Mouse (Mus musculus): ENCODE measurements around the gene Camp. TPM values are rescaled to one million over a fixed set of nuclear protein-coding genes. Genes with fewer than 3 reads are reported as not detected.

The Camp gene
- polyA plus RNA-seq, 1 experiment: not detected

- H3K27ac ChIP-seq (ENCODE audit: insufficient read depth, low read depth, low read length): no peak overlapping the region
- no peak overlapping the region for H3K4me3 ChIP-seq (ENCODE audit: insufficient read depth, low read length)
- TF ChIP-seq CTCF (IDR thresholded peaks at IDR 0.05; ENCODE audit: low read depth, low read length): no peak
- TF ChIP-seq POLR2A (IDR thresholded peaks at IDR 0.05; ENCODE audit: borderline replicate concordance, low read depth, low read length): no peak
- peaks cover 5% of the 10 kb centered on the region; the same call in 1 of the 2 replicates for H3K4me1 ChIP-seq (ENCODE audit: control insufficient read depth, insufficient read depth, low read length)
These were observed 6.5 kb upstream of the Camp start for GRCm38 (mm10) chr9:109855947-109856346.

- H3K4me3 ChIP-seq (ENCODE audit: insufficient read depth, low read length): no peak overlapping the region
- peaks cover 17% of the 10 kb centered on the region for H3K4me1 ChIP-seq (ENCODE audit: control insufficient read depth, insufficient read depth, low read length)
- TF ChIP-seq POLR2A (IDR thresholded peaks at IDR 0.05; ENCODE audit: borderline replicate concordance, low read depth, low read length): no peak
- no peak for TF ChIP-seq CTCF (IDR thresholded peaks at IDR 0.05; ENCODE audit: low read depth, low read length)
- H3K27ac ChIP-seq (ENCODE audit: insufficient read depth, low read depth, low read length): no peak overlapping the region
These were observed 4.9 kb upstream of the Camp start for GRCm38 (mm10) chr9:109854341-109854740.

DNA sequence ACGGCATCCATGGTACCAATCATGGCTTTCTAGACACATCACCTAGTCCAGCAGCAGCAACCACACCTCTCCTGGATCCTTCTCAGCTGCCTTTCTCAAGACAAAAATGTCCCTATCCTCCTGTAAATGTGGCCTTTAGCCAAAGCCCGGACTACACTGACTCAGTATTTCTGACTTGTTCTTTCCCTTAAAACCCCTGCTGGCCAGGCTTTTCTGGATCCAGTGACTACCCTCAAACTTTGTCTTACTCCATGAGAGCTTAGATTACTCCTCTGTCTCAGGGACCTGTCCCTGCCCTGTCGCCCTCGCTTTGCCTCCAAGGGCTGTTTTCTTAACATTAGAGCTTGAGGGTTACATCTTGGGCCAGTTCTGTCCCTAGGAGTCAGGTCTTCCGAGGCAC is 682 bp upstream of the Camp start:
- no peak overlapping the region for H3K27ac ChIP-seq (ENCODE audit: insufficient read depth, low read depth, low read length)
- TF ChIP-seq POLR2A (IDR thresholded peaks at IDR 0.05; ENCODE audit: borderline replicate concordance, low read depth, low read length) (no peak), CTCF (IDR thresholded peaks at IDR 0.05; ENCODE audit: low read depth, low read length) (no peak)
- H3K4me1 ChIP-seq (ENCODE audit: control insufficient read depth, insufficient read depth, low read length): peaks cover 17% of the 10 kb centered on the region
- H3K4me3 ChIP-seq (ENCODE audit: insufficient read depth, low read length): no peak overlapping the region

GRCm38 (mm10) chr9:109833088-109833412 is 16.4 kb downstream of the Camp start:
- no peak overlapping the region for H3K27ac ChIP-seq (ENCODE audit: insufficient read depth, low read depth, low read length)
- TF ChIP-seq POLR2A (IDR thresholded peaks at IDR 0.05; ENCODE audit: borderline replicate concordance, low read depth, low read length): no peak
- TF ChIP-seq CTCF (IDR thresholded peaks at IDR 0.05; ENCODE audit: low read depth, low read length): no peak
- H3K4me3 ChIP-seq (ENCODE audit: insufficient read depth, low read length): peak overlapping the region; percentile 75
- H3K4me1 ChIP-seq (ENCODE audit: control insufficient read depth, insufficient read depth, low read length): no peaks in the 10 kb centered on the region

- Histone ChIP-seq H3K4me3 (ENCODE audit: insufficient read depth, low read length) (peak within 1 kb of the TSS; percentile 75), H3K4me1 (ENCODE audit: control insufficient read depth, insufficient read depth, low read length) (no peaks in the 10 kb centered on the region), H3K27ac (ENCODE audit: insufficient read depth, low read depth, low read length) (peak within 1 kb of the TSS; percentile 51)
- TF ChIP-seq CTCF (IDR thresholded peaks at IDR 0.05; ENCODE audit: low read depth, low read length) (peak; percentile 95), POLR2A (IDR thresholded peaks at IDR 0.05; ENCODE audit: borderline replicate concordance, low read depth, low read length) (no peak)
These were observed 16.9 kb downstream of the Camp start, which contains the start of gene Nme6 for GRCm38 (mm10) chr9:109832391-109833087. Nme6 (plus strand) TSS chr9:109832749.

- Histone ChIP-seq H3K4me1 (ENCODE audit: control insufficient read depth, insufficient read depth, low read length) (no peaks in the 10 kb centered on the region), H3K4me3 (ENCODE audit: insufficient read depth, low read length) (no peak overlapping the region), H3K27ac (ENCODE audit: insufficient read depth, low read depth, low read length) (no peak overlapping the region)
- TF ChIP-seq CTCF (IDR thresholded peaks at IDR 0.05; ENCODE audit: low read depth, low read length) (no peak), POLR2A (IDR thresholded peaks at IDR 0.05; ENCODE audit: borderline replicate concordance, low read depth, low read length) (no peak)
These were observed 23.2 kb downstream of the Camp start for GRCm38 (mm10) chr9:109826181-109826580.

GRCm38 (mm10) chr9:109825739-109826138 is 23.7 kb downstream of the Camp start:
- Histone ChIP-seq H3K27ac (ENCODE audit: insufficient read depth, low read depth, low read length) (no peak overlapping the region), H3K4me1 (ENCODE audit: control insufficient read depth, insufficient read depth, low read length) (no peaks in the 10 kb centered on the region), H3K4me3 (ENCODE audit: insufficient read depth, low read length) (no peak overlapping the region)
- no peak for TF ChIP-seq CTCF (IDR thresholded peaks at IDR 0.05; ENCODE audit: low read depth, low read length)
- TF ChIP-seq POLR2A (IDR thresholded peaks at IDR 0.05; ENCODE audit: borderline replicate concordance, low read depth, low read length): no peak

DNA sequence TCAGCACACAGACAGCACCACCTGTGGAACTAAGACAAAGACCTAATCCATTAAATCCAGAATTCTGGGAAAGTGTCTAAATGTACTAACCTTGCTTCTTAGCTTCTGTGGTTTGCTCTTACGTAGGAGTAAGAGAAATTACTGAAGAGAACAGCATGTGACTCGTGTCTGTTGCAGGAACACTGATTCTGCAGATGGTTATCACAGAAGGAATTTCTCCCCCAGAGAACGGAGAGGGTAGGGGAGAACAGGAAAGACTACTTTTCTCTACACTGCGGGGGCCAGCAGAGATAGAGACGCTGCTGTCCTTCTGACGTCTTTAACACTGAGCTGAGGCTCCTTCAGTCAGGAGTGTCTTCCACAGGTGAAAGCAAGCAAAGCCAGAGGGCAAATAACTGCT is 33.1 kb downstream of the Camp start:
- Histone ChIP-seq H3K4me1 (ENCODE audit: control insufficient read depth, insufficient read depth, low read length) (no peaks in the 10 kb centered on the region), H3K27ac (ENCODE audit: insufficient read depth, low read depth, low read length) (no peak overlapping the region), H3K4me3 (ENCODE audit: insufficient read depth, low read length) (no peak overlapping the region)
- no peak for TF ChIP-seq POLR2A (IDR thresholded peaks at IDR 0.05; ENCODE audit: borderline replicate concordance, low read depth, low read length)

- TF ChIP-seq CTCF (IDR thresholded peaks at IDR 0.05; ENCODE audit: low read depth, low read length) (no peak), POLR2A (IDR thresholded peaks at IDR 0.05; ENCODE audit: borderline replicate concordance, low read depth, low read length) (no peak)
- Histone ChIP-seq H3K4me1 (ENCODE audit: control insufficient read depth, insufficient read depth, low read length) (no peaks in the 10 kb centered on the region), H3K27ac (ENCODE audit: insufficient read depth, low read depth, low read length) (no peak overlapping the region), H3K4me3 (ENCODE audit: insufficient read depth, low read length) (no peak overlapping the region)
These were observed 36.0 kb downstream of the Camp start for GRCm38 (mm10) chr9:109813424-109813823.

GRCm38 (mm10) chr9:109811980-109812379 is 37.4 kb downstream of the Camp start, which contains the start of gene Spink8:
Spink8 (plus strand) TSS chr9:109812280.
- H3K4me3 ChIP-seq (ENCODE audit: insufficient read depth, low read length): no peak within 1 kb of the TSS
- no peaks in the 10 kb centered on the region for H3K4me1 ChIP-seq (ENCODE audit: control insufficient read depth, insufficient read depth, low read length)
- no peak for TF ChIP-seq POLR2A (IDR thresholded peaks at IDR 0.05; ENCODE audit: borderline replicate concordance, low read depth, low read length)
- TF ChIP-seq CTCF (IDR thresholded peaks at IDR 0.05; ENCODE audit: low read depth, low read length): no peak
- no peak within 1 kb of the TSS for H3K27ac ChIP-seq (ENCODE audit: insufficient read depth, low read depth, low read length)
